11 mouse cellular contexts compared by ENCODE assay signal in the genomic region with DNA sequence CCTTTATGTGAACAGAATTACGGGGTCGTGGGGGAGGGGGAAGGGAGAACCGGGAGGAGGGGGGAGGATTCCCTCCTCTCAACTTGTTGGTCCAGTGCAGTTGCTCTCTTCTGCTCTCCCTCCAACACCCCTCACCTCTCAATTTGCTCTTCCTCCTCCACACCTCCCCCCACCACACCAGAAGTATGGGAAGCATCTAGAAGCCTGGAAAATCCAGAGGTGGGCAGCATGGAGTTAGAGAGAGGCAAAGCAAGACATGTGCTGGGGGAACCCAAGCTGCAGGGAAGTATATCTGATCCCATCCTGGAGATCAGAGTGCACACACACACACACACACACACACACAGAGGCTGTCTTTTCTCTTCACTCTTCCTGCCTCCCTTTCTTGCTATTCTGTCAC. TPM values are rescaled to one million over a fixed set of nuclear protein-coding genes. Genes with fewer than 3 reads are reported as not detected.
DNase-seq lines count a peak whose midpoint lies in the region; ATAC-seq and TF ChIP-seq lines count a peak whose summit lies in the region.
"Had no signal": no experiment of that assay in that cellular context is flagged by ENCODE, and none has a peak within 500 bp of the region (broad histone marks: within the 10 kb centered on the region; RNA-seq: fewer than 3 reads in every experiment).

No protein-coding gene starts in this region.

- H3K36me3 ChIP-seq in liver, adult 2 months (ENCODE audit: control insufficient read depth, insufficient read depth, low read length) = peaks cover 4% of the 10 kb centered on the region; the same call in 1 of the 2 replicates
- H3K36me3 ChIP-seq in intestine, embryonic 16.5 days (ENCODE audit: control insufficient read depth, insufficient read depth, low read length) = no peaks in the 10 kb centered on the region
- H3K36me3 ChIP-seq in neural tube, embryonic 15.5 days = no peaks in the 10 kb centered on the region

- H3K9ac ChIP-seq in liver, adult 2 months (ENCODE audit: low read depth, low read length) = 0 out of 2 replicates have a peak overlapping the region, but pooled peaks have one; percentile 14
- peak overlapping the region; percentile 41; the same call in 1 of the 2 replicates for H3K9ac ChIP-seq in intestine, embryonic 16.5 days (ENCODE audit: low read depth, low read length)
- H3K9ac ChIP-seq in neural tube, embryonic 15.5 days (replicated peaks) = no peak overlapping the region

- H3K4me2 ChIP-seq in intestine, embryonic 16.5 days (ENCODE audit: low read depth, low read length) = peak overlapping the region; percentile 42
- H3K4me2 ChIP-seq in neural tube, embryonic 15.5 days = peak overlapping the region; percentile 42

- H3K9me3 ChIP-seq in intestine, embryonic 16.5 days (ENCODE audit: control insufficient read depth, low read length) = no peaks in the 10 kb centered on the region
- no peaks in the 10 kb centered on the region for H3K9me3 ChIP-seq in neural tube, embryonic 15.5 days (replicated peaks)

- WGBS in liver, adult 2 months = 3% methylated on average over 3 of the region's 3 CpGs
- 0% methylated on average over 3 of the region's 3 CpGs for WGBS in intestine, embryonic 16.5 days
- 13% methylated on average over 3 of the region's 3 CpGs for WGBS in neural tube, embryonic 15.5 days

- peak overlapping the region; percentile 84 for H3K27ac ChIP-seq in liver, adult 2 months (replicated peaks; ENCODE audit: insufficient read depth, low read depth, low read length)
- H3K27ac ChIP-seq in intestine, embryonic 16.5 days (ENCODE audit: low read length) = peak overlapping the region; percentile 43; the same call in 1 of the 2 replicates
- H3K27ac ChIP-seq in neural tube, embryonic 15.5 days (replicated peaks) = no peak overlapping the region
- H3K27ac ChIP-seq: left cerebral cortex, adult 2 months had no signal

- H3K27me3 ChIP-seq in liver, adult 2 months (ENCODE audit: control insufficient read depth, insufficient read depth, low read length) = no peaks in the 10 kb centered on the region
- H3K27me3 ChIP-seq in intestine, embryonic 16.5 days (replicated peaks; ENCODE audit: control insufficient read depth, insufficient read depth, low read length) = no peaks in the 10 kb centered on the region
- H3K27me3 ChIP-seq in neural tube, embryonic 15.5 days (replicated peaks) = 0 out of 2 replicates have a peak, but pooled peaks cover 6% of the 10 kb centered on the region
- H3K27me3 ChIP-seq: Patski had no signal

- peak; percentile 14 for DNase-seq in gastrocnemius, adult 18-20 months (ENCODE audit: low spot score)
- DNase-seq in gastrocnemius, adult 8-10 months (ENCODE audit: low spot score in 2 of 2) = no peak
- DNase-seq in liver, adult 2 months (ENCODE audit: extremely low read depth, low read depth, low spot score) = no peak
- no peak for DNase-seq in liver
- DNase-seq in layer of hippocampus, postnatal 36 days = no peak
- DNase-seq in thymus, postnatal 36 days = no peak

- TF ChIP-seq CTCF in liver, adult 2 months (IDR thresholded peaks at IDR 0.05; ENCODE audit: low read depth, low read length) = no peak

- peaks cover 27% of the 10 kb centered on the region for H3K4me1 ChIP-seq in liver, adult 2 months (ENCODE audit: control insufficient read depth, insufficient read depth, low read length)
- H3K4me1 ChIP-seq in intestine, embryonic 16.5 days (ENCODE audit: control insufficient read depth, insufficient read depth, low read length) = peaks cover 28% of the 10 kb centered on the region
- peaks cover 29% of the 10 kb centered on the region for H3K4me1 ChIP-seq in neural tube, embryonic 15.5 days

- H3K4me3 ChIP-seq in liver, adult 2 months (ENCODE audit: insufficient read depth, low read depth, low read length) = no peak overlapping the region
- no peak overlapping the region for H3K4me3 ChIP-seq in intestine, embryonic 16.5 days (ENCODE audit: low read length)
- H3K4me3 ChIP-seq in neural tube, embryonic 15.5 days (replicated peaks) = no peak overlapping the region

- no peaks in the 10 kb centered on the region; the same call in 1 of the 2 replicates for H3K79me2 ChIP-seq in liver, adult 2 months (ENCODE audit: control insufficient read depth, insufficient read depth, low read length)

- TF ChIP-seq POLR2A in liver, adult 2 months (IDR thresholded peaks at IDR 0.05; ENCODE audit: extremely low read depth, insufficient read depth, low read length) = no peak

- ATAC-seq in intestine, embryonic 16.5 days = no peak
- no peak for ATAC-seq in neural tube, embryonic 15.5 days (ENCODE audit: low FRiP score)

RNA-seq across cellular contexts. Expression of a gene that starts 0.6 kb away (rescaled TPM):
- 100 to 1,000 TPM in 1 of 2 experiments, 10 to 100 TPM in 1; 99.4 to 107 TPM for total RNA-seq in gastrocnemius, adult 18-20 months (2021)
- 100 to 1,000 TPM in 3 of 4 experiments, 10 to 100 TPM in 1; 97.2 to 109 (median 105) TPM for total RNA-seq in gastrocnemius, adult 8-10 months (2022)
- 36.3 and 50.3 TPM in 2 replicates for total RNA-seq in liver, adult 2 months (2014; rRNA removed)
- polyA plus RNA-seq in liver, adult 2 months (2012; rRNA removed) = 31.6 and 34.4 TPM in 2 replicates
- 11.8 and 14.6 TPM in 2 replicates for polyA plus RNA-seq in intestine, embryonic 16.5 days (2015; fragmentation: Nextera tagmentation; extraction: Ambion mirVana)
- polyA plus RNA-seq in neural tube, embryonic 15.5 days (2015; fragmentation: Nextera tagmentation; extraction: Ambion mirVana) = 0.31 and 1.9 TPM in 2 replicates
- total RNA-seq in layer of hippocampus, postnatal 36 days (2021) = under 1 TPM; 0.57 to 0.86 TPM

RNA-seq across cellular contexts. Expression of a gene that starts 9.8 kb away (rescaled TPM):
- total RNA-seq in gastrocnemius, adult 18-20 months (2021) = not detected
- not detected for total RNA-seq in gastrocnemius, adult 8-10 months (2022)
- total RNA-seq in liver, adult 2 months (2014; rRNA removed) = 0.18 and 0.40 TPM in 2 replicates
- polyA plus RNA-seq in liver, adult 2 months (2012; rRNA removed) = 2.1 and 2.5 TPM in 2 replicates
- 0.38 and 0.71 TPM in 2 replicates for polyA plus RNA-seq in intestine, embryonic 16.5 days (2015; fragmentation: Nextera tagmentation; extraction: Ambion mirVana)
- 2.1 and 2.9 TPM in 2 replicates for polyA plus RNA-seq in neural tube, embryonic 15.5 days (2015; fragmentation: Nextera tagmentation; extraction: Ambion mirVana)
- not detected for total RNA-seq in layer of hippocampus, postnatal 36 days (2021)
- polyA plus RNA-seq: Patski had no signal

RNA-seq across cellular contexts. Expression of a gene that starts 26.3 kb away (rescaled TPM):
- under 1 TPM; 0.25 to 0.28 TPM for total RNA-seq in gastrocnemius, adult 18-20 months (2021)
- total RNA-seq in gastrocnemius, adult 8-10 months (2022) = under 1 TPM; 0.29 to 0.40 (median 0.33) TPM
- total RNA-seq in liver, adult 2 months (2014; rRNA removed) = 0.20 and 0.37 TPM in 2 replicates
- 0.12 and 0.16 TPM in 2 replicates for polyA plus RNA-seq in liver, adult 2 months (2012; rRNA removed)
- 0.48 and 0.54 TPM in 2 replicates for polyA plus RNA-seq in intestine, embryonic 16.5 days (2015; fragmentation: Nextera tagmentation; extraction: Ambion mirVana)
- polyA plus RNA-seq in neural tube, embryonic 15.5 days (2015; fragmentation: Nextera tagmentation; extraction: Ambion mirVana) = 2.4 and 2.5 TPM in 2 replicates
- 1 to 10 TPM in 1 of 2 experiments, under 1 TPM in 1; 0.78 to 1.2 TPM for total RNA-seq in layer of hippocampus, postnatal 36 days (2021)

RNA-seq across cellular contexts. Expression of a gene that starts 30.1 kb away (rescaled TPM):
- not detected for total RNA-seq in gastrocnemius, adult 18-20 months (2021)
- total RNA-seq in gastrocnemius, adult 8-10 months (2022) = not detected
- 0.09 and 0.20 TPM in 2 replicates for total RNA-seq in liver, adult 2 months (2014; rRNA removed)
- not detected in 2 replicates for polyA plus RNA-seq in liver, adult 2 months (2012; rRNA removed)
- 0.42 TPM in 1 of 2 replicates, not detected in the other for polyA plus RNA-seq in intestine, embryonic 16.5 days (2015; fragmentation: Nextera tagmentation; extraction: Ambion mirVana)
- polyA plus RNA-seq in neural tube, embryonic 15.5 days (2015; fragmentation: Nextera tagmentation; extraction: Ambion mirVana) = 0.60 and 0.77 TPM in 2 replicates
- total RNA-seq in layer of hippocampus, postnatal 36 days (2021) = not detected
- total RNA-seq: left cerebral cortex, adult 2 months had no signal
- polyA plus RNA-seq: spleen, adult 2 months had no signal

RNA-seq across cellular contexts. Expression of a gene that starts 41.0 kb away (rescaled TPM):
- 1 to 10 TPM; 5.2 to 7.0 TPM for total RNA-seq in gastrocnemius, adult 18-20 months (2021)
- total RNA-seq in gastrocnemius, adult 8-10 months (2022) = 1 to 10 TPM; 5.3 to 6.6 (median 6.1) TPM
- 1.5 and 1.8 TPM in 2 replicates for total RNA-seq in liver, adult 2 months (2014; rRNA removed)
- polyA plus RNA-seq in liver, adult 2 months (2012; rRNA removed) = 0.22 and 0.66 TPM in 2 replicates
- polyA plus RNA-seq in intestine, embryonic 16.5 days (2015; fragmentation: Nextera tagmentation; extraction: Ambion mirVana) = 9.0 and 10.3 TPM in 2 replicates
- polyA plus RNA-seq in neural tube, embryonic 15.5 days (2015; fragmentation: Nextera tagmentation; extraction: Ambion mirVana) = 39.2 and 43.5 TPM in 2 replicates
- total RNA-seq in layer of hippocampus, postnatal 36 days (2021) = 10 to 100 TPM; 39.1 to 43.4 TPM

Comparison
In these comparisons a context has a peak if more than half of its experiments do, and no peak if none do; other contexts are left out.
1. RNA of a gene that starts 0.6 kb away (total RNA-seq): 97.2 to 109 TPM in gastrocnemius, adult 8-10 months, 99.4 to 107 TPM in gastrocnemius, adult 18-20 months and 36.3 to 50.3 TPM in liver, adult 2 months; 0.57 to 0.86 TPM in layer of hippocampus, postnatal 36 days; every median in the first group is over 10 times any median in the second.